Mouse (Mus musculus): ENCODE data around the gene Gm42742.

Gm42742 gene

GRCm38 (mm10) chr7:127020031-127020430 lies 866 bp downstream of the Gm42742 start:
- no peak for DNase-seq

DNA sequence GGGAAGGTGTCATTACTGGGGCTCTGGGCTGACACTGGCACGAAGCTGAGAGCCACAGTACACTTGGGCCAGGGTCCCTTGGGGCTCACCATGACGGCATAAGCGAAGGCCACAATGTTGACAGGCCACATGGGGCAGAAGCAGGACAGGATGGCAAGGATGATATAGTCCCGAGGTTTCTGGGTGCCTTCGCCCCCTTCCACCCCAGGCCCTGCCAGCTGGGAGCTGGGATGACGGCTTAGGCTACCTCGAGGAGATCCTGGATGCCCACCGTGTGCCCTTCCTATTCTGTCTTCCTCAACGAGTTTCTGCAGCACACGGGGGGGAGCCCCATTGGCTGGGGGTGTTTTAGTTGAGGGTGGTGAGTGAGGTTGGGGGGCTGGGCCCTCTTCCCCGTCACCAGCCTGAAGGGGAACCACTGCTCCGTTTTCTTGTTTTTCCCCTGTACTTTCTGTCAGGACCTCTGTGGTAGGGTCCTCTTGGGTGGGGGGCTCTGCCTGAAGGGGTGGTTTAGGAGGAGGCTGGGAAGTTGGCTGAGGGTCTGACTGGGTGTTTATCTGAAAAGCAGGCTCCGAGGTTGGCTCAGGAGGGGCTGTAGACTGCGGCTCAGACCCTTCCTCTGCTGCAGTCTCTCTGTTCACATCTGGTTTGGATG lies 1.5 kb downstream of the Gm42742 start:
- no peak for DNase-seq

DNA sequence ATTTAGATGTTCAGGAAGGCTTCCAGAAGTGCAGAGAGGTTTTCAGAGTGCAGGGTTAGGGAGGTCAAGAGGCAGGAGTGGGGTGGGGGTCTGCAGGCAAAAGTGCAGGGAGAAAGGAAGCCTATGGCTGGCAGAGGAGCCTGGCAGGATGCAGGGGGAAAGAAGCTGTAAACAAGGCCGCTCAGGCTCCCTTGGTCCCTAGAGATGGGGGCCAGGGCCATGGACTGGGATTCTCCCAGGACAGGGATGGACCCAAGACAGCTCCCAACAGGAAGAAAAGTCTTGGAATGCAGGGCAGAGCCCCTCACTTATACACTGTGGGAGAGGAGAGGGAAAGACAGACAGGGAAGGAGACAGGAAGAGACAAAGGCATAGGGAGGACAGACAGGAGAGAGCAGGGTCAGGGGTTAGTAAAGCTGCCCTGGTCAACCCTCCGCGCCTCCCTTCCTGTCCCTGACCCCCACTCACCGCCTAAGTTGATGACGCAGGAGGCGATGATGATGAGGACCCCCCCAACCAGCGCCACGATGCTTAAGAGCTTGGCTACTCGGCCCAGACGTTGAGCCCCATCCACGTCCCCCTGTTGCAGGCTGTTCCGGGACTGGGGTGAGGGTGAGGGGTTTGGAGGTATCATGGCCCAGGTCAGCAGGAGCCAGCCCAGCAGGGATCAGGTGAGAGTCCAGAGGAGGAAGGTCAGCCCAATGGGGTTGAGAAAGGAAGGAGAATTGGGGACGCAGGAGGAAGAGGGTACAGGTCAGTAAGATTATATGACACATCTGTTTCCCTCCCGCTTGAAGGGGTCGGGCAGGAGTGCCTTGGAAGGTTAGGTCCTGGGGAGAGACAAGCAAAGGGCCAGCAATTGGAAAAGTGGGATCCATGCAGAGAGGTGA lies 2.2 kb downstream of the Gm42742 start:
- DNase-seq, result no peak

DNA sequence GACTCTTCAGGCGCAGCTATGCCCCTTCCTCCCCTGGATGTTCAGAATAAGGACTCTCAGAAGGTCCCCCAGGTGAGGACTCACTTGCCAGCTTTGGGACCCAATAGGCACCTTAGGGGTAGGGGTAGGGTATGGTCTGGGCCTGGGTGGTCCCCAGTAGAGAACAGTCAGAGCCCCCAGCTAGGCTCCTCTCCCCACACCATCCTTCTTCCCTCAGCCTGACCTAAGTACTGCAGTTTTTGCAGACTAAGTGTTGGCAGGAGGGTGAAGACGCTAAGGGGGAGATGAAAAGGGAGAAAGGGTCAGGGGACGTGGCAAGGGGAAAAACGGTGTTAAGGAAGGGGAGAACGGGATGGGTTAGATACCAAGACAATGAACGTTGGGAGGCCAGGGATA lies 2.9 kb downstream of the Gm42742 start:
- DNase-seq, result no peak

- DNase-seq, result peak; percentile 99
These were observed 3.6 kb downstream of the Gm42742 start, which contains the start of gene Pagr1a for GRCm38 (mm10) chr7:127016971-127017949. Pagr1a (minus strand) TSS chr7:127017352.

GRCm38 (mm10) chr7:127016486-127016938 lies 4.4 kb downstream of the Gm42742 start:
- DNase-seq, result peak; percentile 67 to 83

DNA sequence TGATC lies 4.6 kb downstream of the Gm42742 start, which contains the start of gene Pagr1b:
Gene Pagr1b (minus strand): TSS at position 4 of the 5 bp plus-strand sequence.
- DNase-seq, result no peak

DNA sequence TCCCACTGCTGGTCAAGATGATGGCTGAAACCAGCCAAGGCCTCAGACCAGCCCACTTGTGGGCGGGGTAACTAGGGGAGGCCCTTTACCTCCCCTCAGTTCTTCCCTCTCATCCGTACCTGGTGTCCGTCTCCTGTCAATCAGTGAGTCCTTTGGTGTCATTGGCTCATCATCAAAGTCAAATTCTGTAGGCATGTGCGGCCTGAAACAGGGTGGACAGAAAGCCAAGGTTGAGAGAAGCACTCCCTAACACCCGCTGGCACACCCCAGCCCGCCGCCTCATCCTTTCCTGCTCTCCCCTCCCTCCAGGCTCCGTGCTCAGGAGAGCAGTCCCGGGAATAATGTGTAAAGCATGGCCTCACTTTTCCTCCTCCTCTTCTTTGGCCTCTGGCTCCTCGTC lies 4.8 kb downstream of the Gm42742 start:
- peak; percentile 68 to 87 for DNase-seq

DNA sequence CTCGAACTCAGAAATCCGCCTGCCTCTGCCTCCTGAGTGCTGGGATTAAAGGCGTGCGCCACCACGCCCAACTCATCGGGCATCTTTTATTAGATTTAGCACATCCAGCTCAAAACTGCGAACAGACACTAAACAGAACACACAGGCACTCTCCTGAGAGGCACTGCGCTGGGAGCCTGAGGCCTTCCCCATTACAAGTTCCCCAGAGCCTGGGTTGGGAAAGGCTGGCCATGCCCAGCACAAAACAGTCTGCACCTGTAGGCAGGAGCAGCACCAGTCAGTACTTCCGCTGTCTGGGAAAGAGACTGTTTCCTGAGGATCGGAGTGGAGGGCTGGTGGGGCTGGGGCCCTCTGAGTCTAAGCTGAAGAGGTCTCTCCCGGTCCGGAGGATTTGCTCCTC lies 5.9 kb downstream of the Gm42742 start:
- no peak for DNase-seq

- DNase-seq, result peak; percentile 86 to 90
These were observed 6.6 kb downstream of the Gm42742 start, which contains the start of gene Mvp for GRCm38 (mm10) chr7:127014320-127014719. Mvp (minus strand) TSS chr7:127014621.

GRCm38 (mm10) chr7:127013385-127013784 lies 7.5 kb downstream of the Gm42742 start:
- no peak for DNase-seq

DNA sequence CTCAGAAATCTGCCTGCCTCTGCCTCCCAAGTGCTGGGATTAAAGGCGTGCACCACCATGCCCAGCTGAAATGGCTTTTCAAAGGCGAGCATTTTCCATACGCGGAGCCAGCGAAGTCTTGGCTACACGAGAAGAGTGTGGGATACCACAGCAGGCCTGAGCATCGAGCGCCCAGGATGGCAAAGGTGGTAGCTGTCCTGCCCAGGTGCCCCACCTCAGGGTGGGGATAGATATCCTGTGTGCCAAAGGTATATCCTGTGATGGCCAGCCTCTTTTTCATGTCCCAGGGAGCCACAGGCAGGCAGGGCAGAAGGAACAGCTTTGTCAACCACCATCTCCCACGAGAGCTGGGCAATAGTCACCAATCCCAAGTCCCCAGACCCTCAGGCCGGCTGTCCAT lies 8.1 kb downstream of the Gm42742 start:
- DNase-seq, result no peak

GRCm38 (mm10) chr7:127012374-127012773 lies 8.5 kb downstream of the Gm42742 start:
- DNase-seq, result no peak

- no peak for DNase-seq
These were observed 9.2 kb downstream of the Gm42742 start for GRCm38 (mm10) chr7:127011717-127012116.

- no peak for DNase-seq
These were observed 9.8 kb downstream of the Gm42742 start for GRCm38 (mm10) chr7:127011051-127011450.

DNA sequence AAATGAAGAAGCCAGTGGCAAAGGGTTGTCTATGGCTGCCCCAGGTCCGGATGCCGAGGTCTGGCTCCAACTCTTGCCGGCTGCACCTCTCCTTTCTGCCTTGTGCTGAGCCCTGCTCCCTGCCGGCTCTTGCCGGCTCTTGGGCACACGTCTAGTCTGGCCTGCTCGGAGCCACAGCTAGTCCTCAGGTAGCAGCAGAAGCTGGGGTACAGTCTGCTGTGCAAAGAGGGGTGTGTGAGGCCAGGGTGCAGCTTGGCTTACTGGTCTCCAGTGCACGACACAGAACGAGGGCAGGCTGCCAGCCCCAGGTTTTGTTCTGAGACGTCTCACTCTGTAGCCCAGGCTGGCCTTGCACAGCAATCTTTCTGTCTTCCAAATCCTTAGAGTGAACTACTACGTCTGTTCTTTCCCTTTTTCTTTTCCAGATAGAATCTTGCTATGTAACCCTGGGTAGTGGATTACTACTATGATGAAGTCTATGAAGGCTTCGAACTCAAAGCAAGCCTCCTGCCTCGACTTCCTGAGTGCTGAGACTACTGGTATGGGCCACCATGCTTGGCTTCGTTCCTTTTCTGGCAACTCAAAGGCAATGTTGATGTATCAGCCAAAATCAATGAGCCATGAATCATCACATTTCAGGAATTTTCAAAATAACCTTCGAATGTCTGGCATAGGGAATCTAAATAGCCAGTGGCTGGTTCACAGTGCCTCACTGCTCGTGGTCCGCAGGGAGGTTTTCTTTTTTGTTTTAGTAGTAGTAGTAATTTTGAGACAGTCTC lies 11.4 kb downstream of the Gm42742 start:
- no peak for DNase-seq

DNA sequence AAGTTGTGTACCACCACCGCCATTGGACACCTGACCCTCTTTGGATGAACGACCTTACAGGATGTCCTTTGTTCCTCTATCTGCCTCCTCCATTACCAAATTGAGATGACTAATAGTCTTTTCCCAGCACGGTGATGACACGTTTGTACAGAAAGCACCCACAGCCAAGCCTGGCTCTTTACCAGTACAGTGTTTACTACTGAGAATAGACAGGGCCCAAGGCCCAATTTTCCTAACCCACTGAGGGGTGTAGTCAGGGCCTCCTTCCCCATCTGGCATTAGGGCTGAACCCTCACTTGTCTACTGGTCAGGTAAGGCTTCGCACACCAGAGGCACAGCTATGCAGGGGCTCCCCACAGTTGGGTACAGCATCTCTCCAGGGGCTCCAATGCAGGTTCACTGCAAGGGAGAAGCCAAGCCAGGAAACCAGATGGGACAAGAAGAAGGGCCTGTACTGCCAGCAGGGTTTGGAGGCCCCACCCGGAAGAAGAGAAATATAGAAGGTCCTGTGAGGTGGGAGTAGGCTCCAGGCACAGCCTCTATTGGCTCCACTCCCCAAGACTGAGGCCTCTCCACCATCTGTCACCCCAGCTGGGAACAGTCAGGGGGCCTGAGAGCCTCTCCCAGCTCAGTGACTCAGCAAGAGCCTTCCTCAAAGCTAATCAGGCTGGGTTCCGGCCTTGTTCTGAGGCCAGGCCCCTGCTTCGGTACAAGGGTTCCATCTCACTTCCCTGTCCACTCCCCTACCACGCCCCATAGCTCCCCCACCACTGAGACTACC lies 12.5 kb downstream of the Gm42742 start:
- DNase-seq, result peak; percentile 38 to 75

DNA sequence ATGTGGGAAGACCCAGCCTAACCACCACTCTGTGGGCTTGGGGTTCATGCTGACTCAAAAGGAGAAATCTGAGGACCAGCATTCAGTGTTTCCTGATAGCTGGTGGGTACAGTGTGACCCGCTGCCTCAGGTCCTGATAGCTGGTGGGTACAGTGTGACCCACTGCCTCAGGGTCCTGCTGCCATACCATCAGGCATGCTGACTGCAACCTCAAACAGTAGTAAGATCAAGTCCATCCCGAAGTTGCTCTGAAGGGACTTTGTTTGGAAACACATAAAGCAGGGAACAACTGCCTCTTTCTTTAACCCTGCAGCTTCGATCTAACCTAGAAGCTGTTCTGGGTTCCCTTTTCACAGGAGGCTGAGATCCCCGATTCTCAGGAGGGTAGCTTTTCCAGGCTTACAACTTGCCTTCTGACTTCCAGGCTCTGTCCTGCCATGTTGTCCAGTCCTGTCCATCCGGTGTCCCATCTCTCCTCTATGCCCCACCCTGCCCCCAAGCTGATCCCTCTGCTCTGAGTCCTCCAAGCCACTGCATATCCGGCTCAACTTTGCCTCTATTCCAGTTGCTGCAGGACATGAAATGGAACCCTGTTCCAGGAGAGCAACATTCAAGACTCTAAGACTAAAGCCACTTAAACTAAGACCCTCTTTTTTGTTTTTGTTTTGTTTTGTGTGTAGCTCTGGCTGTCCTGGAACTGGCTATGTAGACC lies 13.4 kb downstream of the Gm42742 start:
- no peak for DNase-seq

DNA sequence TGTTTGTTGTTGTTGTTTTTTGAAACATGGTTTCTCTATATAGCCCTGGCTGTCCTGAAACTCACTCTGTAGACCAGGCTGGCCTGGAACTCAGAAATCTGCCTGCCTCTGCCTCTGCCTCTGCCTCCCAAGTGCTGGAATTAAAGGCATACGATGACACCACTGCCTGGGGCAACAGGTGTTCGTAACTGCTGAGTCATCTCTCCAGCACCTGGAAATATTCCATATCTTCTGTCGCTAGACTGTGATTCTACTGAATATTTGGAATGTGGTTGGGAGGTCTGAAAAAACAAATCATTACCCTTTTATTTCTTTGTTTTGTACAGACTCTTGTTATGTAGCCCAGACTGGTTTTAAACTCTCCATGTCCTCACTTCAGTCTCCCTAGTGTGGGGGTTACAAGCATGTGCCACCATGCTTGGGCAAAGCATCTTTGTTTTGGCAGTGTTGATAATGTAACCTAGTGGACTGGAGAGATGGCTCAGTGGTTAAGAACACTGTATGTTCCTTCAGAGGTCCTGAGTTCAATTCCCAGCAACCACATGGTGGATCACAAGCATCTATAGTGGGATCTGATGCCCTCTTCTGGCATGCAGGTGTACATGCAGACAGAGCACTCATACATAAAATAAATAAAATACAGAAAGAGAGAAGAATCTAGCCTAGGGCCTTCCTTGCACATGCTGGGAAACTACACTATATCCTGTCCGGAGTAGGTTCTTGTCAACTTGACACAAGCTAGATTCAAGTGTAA lies 16.6 kb downstream of the Gm42742 start:
- no peak for DNase-seq

DNA sequence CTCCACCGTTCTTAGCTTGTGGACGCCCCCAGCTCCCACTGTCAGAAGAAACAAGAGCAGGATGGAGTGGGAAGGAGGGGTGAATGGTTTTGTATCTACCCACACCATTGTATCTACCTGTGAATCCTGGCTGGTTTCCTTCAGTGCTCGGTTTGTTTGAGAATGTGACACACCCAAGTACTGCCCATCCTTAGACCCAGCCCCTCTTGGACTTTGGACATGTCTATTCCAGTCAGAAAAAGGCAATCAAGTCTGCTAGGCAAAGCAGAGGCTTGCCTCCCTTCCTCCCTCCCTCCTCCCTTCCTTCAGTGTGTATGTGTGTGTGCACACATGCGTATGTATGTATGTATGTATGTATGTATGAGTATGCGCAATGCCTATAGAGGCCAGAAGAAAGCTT lies 17.3 kb downstream of the Gm42742 start:
- no peak for DNase-seq

All from kidney, postnatal 25 days (tissue).